Mouse (Mus musculus): ENCODE results near the gene Asb15.

The Asb15 gene

DNA sequence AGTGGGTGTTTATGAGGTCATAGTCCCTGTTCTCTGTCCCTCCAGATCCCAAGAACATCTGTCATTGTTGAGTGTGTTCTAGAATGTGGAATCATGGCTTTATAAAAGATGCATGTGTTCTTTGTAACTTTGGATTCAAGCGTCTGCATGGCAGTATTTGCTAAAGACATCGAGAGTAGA is at the start of gene Asb15:
TSS of gene Asb15 (plus strand) at position 81 of the 180 bp plus-strand sequence.
- no peak for DNase-seq

DNA sequence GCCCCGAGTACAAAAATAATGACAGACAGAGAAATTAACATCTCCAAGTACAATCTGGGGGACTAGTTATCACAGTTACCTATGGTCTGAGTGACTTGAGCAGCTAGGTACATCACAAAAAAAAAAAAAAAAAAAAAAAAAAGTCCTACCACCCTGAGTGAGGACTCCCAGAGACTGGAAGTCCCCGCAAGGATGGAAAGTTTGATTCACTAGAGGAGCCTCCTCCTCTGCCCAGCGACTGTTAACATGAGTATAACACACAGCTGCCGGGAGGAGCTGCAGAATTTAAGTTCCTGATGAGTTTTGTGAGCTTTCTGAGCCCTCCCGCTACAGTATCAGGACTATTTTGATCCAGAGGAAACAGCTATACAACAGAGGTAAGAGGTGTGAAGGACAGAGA is 41.4 kb upstream of the Asb15 start:
- DNase-seq = no peak

GRCm38 (mm10) chr6:24490341-24490740 is 37.6 kb upstream of the Asb15 start:
- DNase-seq = no peak

GRCm38 (mm10) chr6:24504141-24504540 is 23.8 kb upstream of the Asb15 start:
- DNase-seq = no peak

DNA sequence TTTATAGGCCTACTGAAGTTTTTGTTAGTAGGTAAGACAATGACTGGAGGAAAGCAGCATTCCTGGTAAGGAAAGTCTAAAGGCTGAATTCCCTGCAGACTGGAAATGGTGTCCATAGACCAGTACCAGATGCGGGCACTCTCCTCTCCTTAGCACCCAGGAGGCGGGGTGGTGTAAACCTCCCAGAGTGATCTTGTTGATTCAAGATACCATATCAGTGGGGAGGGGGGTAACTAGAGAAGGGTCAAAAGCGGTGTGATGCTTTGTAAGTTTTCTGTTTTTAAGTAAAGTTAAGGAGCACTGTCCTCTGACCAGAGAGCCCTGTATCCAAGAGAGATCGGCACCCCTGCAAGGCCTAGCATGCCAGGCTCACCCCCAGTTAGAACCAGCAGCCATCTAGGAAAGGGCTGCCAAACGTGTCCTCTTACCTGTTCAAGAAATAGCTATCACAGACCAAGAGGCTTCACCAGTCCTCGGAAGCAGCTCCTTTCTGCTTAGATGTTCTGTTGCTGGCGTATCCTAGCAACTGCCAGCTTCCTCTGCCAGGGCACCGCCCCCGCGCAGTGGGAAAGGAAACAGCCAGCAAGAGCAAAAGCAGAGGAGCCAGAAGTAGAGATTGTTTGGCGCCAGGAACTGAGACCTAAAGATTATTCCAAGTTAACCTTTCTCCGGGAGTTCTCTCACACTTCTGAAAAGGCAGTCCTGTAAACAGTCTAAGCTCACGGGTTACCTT is 13.2 kb upstream of the Asb15 start, which contains the start of gene Iqub:
TSS of gene Iqub (minus strand) at position 516 of the 733 bp plus-strand sequence.
- peak; percentile 60 for DNase-seq

GRCm38 (mm10) chr6:24516197-24516596 is 11.7 kb upstream of the Asb15 start:
- DNase-seq = no peak

DNA sequence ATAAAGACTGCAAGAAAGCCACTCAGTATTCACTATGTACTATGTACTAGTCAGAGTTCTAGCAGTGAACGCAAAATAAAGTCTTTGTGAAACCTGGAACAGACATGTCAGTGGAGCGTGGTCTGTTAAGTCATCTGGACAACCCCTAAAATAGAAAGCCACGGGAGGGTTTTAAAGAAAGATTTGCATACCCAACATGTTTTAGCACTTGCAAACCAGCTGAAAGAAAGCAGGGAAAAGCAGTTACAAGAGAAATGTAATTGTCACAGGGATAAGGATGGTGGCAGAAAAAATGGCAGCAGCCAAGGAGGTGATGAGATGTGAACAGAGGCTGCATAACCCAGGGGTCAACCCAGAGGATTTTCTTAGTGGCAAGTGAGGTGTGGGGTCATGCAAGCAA is 2.2 kb upstream of the Asb15 start:
- no peak for DNase-seq

GRCm38 (mm10) chr6:24527155-24528063 is 535 bp upstream of the Asb15 start, which contains the start of gene Ndufa5:
Gene Ndufa5, minus strand, starts transcription at chr6:24528013.
- peak; percentile 92 for DNase-seq

DNA sequence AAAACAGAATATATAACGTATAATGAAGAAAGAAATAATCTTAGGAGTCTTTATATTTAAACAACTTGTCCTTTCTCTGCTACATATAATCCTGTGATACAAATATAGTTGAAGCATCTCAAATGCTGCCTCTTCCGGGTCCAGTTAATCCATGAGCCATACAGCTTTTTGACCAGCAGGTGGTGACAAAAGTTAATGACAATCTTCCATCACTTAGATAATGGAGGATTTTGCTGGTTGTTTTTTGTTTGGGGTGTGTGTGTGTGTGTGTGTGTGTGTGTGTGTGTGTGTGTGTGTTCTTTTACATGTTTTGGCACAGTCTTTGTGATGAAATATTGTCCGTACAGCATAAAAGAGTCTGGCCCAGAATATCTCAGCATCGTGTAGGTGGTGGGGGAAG is 2.2 kb downstream of the Asb15 start:
- peak; percentile 60 for DNase-seq

- no peak for DNase-seq
These were observed 2.9 kb downstream of the Asb15 start for GRCm38 (mm10) chr6:24530711-24531420.

DNA sequence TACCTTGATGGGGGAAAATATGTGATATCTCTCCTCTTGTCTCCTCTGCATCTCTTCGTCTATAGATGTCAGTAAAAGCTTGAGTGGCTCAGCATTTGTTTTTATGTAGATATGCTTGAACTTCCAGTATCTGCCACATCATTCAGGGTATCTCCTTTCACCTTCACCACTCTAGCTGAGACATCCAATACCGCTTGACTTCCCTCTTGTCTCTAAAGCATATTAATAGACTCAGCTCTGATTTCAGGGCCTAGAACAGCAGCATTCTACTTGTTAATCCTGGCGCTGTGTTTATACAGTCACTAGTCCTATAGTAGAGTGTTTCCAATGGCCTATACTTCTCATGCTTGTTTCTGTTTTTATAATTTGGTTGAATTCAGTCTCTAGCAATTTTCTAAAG is 4.9 kb downstream of the Asb15 start:
- no peak for DNase-seq

DNA sequence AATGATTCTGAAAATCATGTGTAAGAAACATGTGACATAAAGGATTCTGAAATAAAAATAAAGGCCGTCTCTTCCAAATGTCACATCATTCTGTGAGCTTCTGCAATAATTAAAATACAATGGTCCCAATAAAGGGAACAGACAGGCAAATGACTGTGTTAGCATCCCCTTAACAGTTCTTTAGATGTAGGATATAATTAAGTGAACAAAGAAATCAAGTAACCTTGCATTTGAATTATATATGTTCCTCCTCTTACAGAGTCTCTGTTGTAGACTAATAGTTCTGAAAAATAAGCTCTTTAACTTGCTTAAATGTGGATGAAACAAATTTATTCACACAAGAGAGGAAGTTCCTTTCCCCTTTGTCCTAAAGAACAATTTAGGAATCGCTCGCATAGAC is 10.5 kb downstream of the Asb15 start:
- DNase-seq = no peak

DNA sequence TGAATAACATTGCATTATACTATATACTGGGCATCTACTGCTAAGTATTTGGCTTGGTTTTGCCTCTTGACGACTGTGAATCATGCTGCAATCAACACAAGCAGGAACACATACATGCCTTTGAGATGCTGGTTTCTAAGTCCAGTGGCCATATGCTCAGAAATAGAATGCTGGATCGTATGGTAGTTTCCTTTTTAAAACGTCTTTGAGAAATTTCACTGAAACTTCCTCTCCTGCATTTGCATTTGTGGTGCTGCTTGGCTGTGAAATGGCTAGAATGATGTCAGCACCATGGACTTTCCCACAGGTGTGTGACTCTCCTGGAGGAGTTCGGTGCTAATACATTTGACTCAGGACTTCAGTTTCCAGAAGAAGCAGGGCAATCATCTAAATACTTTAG is 12.2 kb downstream of the Asb15 start:
- no peak for DNase-seq

- no peak for DNase-seq
These were observed 14.4 kb downstream of the Asb15 start for GRCm38 (mm10) chr6:24542393-24542792.

GRCm38 (mm10) chr6:24543119-24543591 is 15.2 kb downstream of the Asb15 start:
- no peak for DNase-seq

GRCm38 (mm10) chr6:24546716-24547420 is 18.9 kb downstream of the Asb15 start:
- no peak for DNase-seq

GRCm38 (mm10) chr6:24549801-24550200 is 21.9 kb downstream of the Asb15 start:
- DNase-seq = no peak

DNA sequence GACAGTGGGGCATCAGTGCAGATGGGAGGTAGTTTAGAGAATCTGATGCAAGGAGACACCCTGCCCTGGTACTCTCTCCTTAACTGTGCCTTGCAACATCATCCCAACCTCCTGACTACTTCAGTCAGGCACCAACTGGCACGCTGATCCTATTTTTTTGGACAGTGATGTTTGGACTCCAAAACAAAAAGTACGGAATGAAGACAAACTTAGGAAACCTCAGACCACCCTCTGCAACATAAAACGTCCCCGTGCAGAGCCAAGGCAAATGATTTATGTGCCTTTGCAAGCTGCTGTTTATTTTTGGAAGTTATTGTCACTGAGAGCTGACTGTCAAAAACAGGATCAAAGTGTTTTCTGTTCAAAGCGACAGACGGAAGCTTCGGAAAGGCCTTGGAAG is 24.1 kb downstream of the Asb15 start:
- DNase-seq = no peak

GRCm38 (mm10) chr6:24554427-24555086 is 26.6 kb downstream of the Asb15 start:
- no peak for DNase-seq

DNA sequence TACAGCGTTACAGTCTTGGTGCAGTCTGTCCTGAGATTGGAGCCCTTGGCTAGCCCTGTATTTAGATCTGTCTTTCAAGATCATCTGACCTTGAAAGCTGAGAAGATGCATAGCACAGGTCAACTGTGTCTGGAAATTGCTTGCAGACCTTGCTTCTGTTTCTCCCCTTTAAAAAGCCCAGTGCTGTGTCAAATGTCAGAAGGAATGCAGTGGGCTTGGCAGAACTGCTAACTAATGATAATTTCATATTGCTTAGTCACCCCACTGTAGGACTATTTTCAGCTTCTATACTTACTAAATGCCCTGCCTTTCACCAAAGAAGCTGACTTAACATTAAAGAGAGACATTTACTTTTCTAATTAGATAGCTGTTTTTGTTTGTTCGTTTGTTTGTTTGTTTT is 27.5 kb downstream of the Asb15 start:
- DNase-seq = no peak

GRCm38 (mm10) chr6:24564081-24564480 is 36.1 kb downstream of the Asb15 start:
- no peak for DNase-seq

DNA sequence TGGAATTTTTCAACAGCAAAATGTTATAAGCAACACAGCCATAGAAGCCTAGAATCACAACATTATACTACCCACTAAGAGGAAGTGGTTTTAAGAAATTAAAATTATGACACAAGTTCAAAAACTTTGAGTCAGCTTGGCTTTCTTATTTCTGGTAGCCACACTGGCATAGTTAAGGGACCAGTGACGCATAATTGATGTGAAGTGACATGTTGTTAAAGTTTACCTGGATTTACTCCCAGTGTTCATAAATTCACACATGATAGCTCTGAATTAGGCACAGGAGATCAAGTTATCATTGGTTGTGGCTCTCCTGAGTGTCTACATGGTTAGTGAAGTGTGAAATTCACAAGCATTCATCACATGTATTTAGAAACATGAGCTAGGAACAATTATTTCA is 36.9 kb downstream of the Asb15 start:
- no peak for DNase-seq

Measured in lung, postnatal 14 days (tissue).